In genomic region chr6:103697349-103698028, GRCm38 (mm10) we compare ENCODE assay signal across 9 mouse cellular contexts.
DNase-seq lines count a peak whose midpoint lies in the region; ATAC-seq and TF ChIP-seq lines count a peak whose summit lies in the region.
"Had no signal": no experiment of that assay in that cellular context is flagged by ENCODE, and none has a peak within 500 bp of the region (broad histone marks: within the 10 kb centered on the region; RNA-seq: fewer than 3 reads in every experiment).

No protein-coding gene starts in this region.

- no peak overlapping the region for H3K4me2 ChIP-seq in midbrain, embryonic 11.5 days
- H3K4me2 ChIP-seq in stomach, postnatal 0 days (replicated peaks; ENCODE audit: low read depth), result no peak overlapping the region

- no peak overlapping the region for H3K4me3 ChIP-seq in midbrain, embryonic 11.5 days (ENCODE audit: low read depth, low read length)
- H3K4me3 ChIP-seq in midbrain, embryonic 10.5 days, result no peak overlapping the region
- H3K4me3 ChIP-seq in stomach, postnatal 0 days (ENCODE audit: low read depth, low read length), result no peak overlapping the region

- ATAC-seq in midbrain, embryonic 11.5 days (ENCODE audit: low FRiP score), result peak; percentile 42; the same call in 1 of the 2 replicates
- ATAC-seq in granulocyte monocyte progenitor cell, adult 5-6 weeks (replicated peaks; ENCODE audit: poor library complexity, severe bottlenecking), result peak; percentile 74; the same call in 1 of the 2 replicates
- no peak for ATAC-seq in stomach, postnatal 0 days (ENCODE audit: low FRiP score, low TSS enrichment)

- no peak overlapping the region for H3K9ac ChIP-seq in midbrain, embryonic 11.5 days (ENCODE audit: low read length)
- H3K9ac ChIP-seq in stomach, postnatal 0 days (ENCODE audit: low read length), result no peak overlapping the region

- H3K27ac ChIP-seq in midbrain, embryonic 11.5 days (ENCODE audit: low read depth, low read length), result no peak overlapping the region
- H3K27ac ChIP-seq in midbrain, embryonic 10.5 days (replicated peaks), result no peak overlapping the region
- H3K27ac ChIP-seq in stomach, postnatal 0 days (replicated peaks), result no peak overlapping the region

- no peaks in the 10 kb centered on the region for H3K36me3 ChIP-seq in midbrain, embryonic 11.5 days (ENCODE audit: control insufficient read depth, insufficient read depth, low read length)
- H3K36me3 ChIP-seq in midbrain, embryonic 10.5 days, result no peaks in the 10 kb centered on the region
- no peaks in the 10 kb centered on the region for H3K36me3 ChIP-seq in stomach, postnatal 0 days (ENCODE audit: control insufficient read depth, insufficient read depth, low read length)

- DNase-seq in cerebellum, adult 9-10 months, result peak; percentile 51
- no peak for DNase-seq in cerebellum, adult 11-12 months
- DNase-seq in midbrain, embryonic 11.5 days (ENCODE audit: low spot score, missing footprints), result peak; percentile 73
- DNase-seq in midbrain, embryonic 10.5 days (ENCODE audit: low spot score), result no peak
- no peak for DNase-seq in stomach, postnatal 0 days (ENCODE audit: low spot score)
- no peak for DNase-seq in left cerebral cortex, postnatal 36 days (ENCODE audit: low spot score in 2 of 2)
- DNase-seq in gastrocnemius, postnatal 14 days, result no peak
- DNase-seq: kidney, adult 18-20 months had no signal

- H3K4me1 ChIP-seq in midbrain, embryonic 11.5 days (ENCODE audit: control insufficient read depth, insufficient read depth, low read length), result no peaks in the 10 kb centered on the region
- H3K4me1 ChIP-seq in midbrain, embryonic 10.5 days, result no peaks in the 10 kb centered on the region
- H3K4me1 ChIP-seq in stomach, postnatal 0 days (replicated peaks; ENCODE audit: control insufficient read depth, insufficient read depth), result no peaks in the 10 kb centered on the region

- TF ChIP-seq CTCF in stomach, postnatal 0 days (IDR thresholded peaks at IDR 0.05; ENCODE audit: low read depth), result peak; percentile 75

- H3K9me3 ChIP-seq in midbrain, embryonic 11.5 days (ENCODE audit: control insufficient read depth, low read length), result no peaks in the 10 kb centered on the region
- no peaks in the 10 kb centered on the region for H3K9me3 ChIP-seq in midbrain, embryonic 10.5 days (replicated peaks)
- H3K9me3 ChIP-seq in stomach, postnatal 0 days (ENCODE audit: control insufficient read depth, low read length), result no peaks in the 10 kb centered on the region

- TF ChIP-seq EP300 in stomach, postnatal 0 days (optimal IDR thresholded peaks at IDR 0.05), result no peak

- intact Hi-C loops in left cerebral cortex, postnatal 36 days (cut with DNase I), result no loop called here
- intact Hi-C loops in gastrocnemius, postnatal 14 days (cut with DNase I; ENCODE audit: low total_unique reads), result no loop called here

- H3K27me3 ChIP-seq in midbrain, embryonic 11.5 days (ENCODE audit: control insufficient read depth, insufficient read depth, low read length), result no peaks in the 10 kb centered on the region
- H3K27me3 ChIP-seq in midbrain, embryonic 10.5 days (ENCODE audit: low read depth, poor library complexity, severe bottlenecking), result no peaks in the 10 kb centered on the region
- H3K27me3 ChIP-seq in stomach, postnatal 0 days (ENCODE audit: control insufficient read depth, insufficient read depth, low read length), result no peaks in the 10 kb centered on the region

- 63% methylated on average over 7 of the region's 7 CpGs for WGBS in midbrain, embryonic 11.5 days
- WGBS in midbrain, embryonic 10.5 days, result 68% methylated on average over 7 of the region's 7 CpGs
- WGBS in stomach, postnatal 0 days, result 62% methylated on average over 7 of the region's 7 CpGs

Comparison
In these comparisons a context has a peak if more than half of its experiments do, and no peak if none do; other contexts are left out.
1. DNase-seq: peak in cerebellum, adult 9-10 months (single experiment) and midbrain, embryonic 11.5 days (single experiment); none in cerebellum, adult 11-12 months (single experiment), midbrain, embryonic 10.5 days (single experiment), stomach, postnatal 0 days (single experiment), left cerebral cortex, postnatal 36 days (0 of 2) and gastrocnemius, postnatal 14 days (single experiment).